Mouse (Mus musculus) liver, embryonic 16.5 days (tissue): ENCODE results near the gene Pparg. TPM values are rescaled to one million over a fixed set of nuclear protein-coding genes. Genes with fewer than 3 reads are reported as not detected.

Source experiments
- ATAC-seq: fragments of 200-750 bp; cut with Nextera tagmentation; 2 replicates; pipeline ENCODE4 v1.8.0; 2017; ENCODE audit warnings: low read depth, mild to moderate bottlenecking, moderate number of reproducible peaks, moderate library complexity
- H3K27ac ChIP-seq: fragments of 300-500 bp; sonication (generic); 2 replicates; pipeline ENCODE4 v1.5.1; 2014; ENCODE audit warnings: mild to moderate bottlenecking, low read length
- H3K27me3 ChIP-seq: fragments of 300-500 bp; sonication (generic); 2 replicates; pipeline ENCODE4 v1.6.1; 2014; ENCODE audit warnings: low read depth, low read length, mixed read lengths; ENCODE audit not compliant: control insufficient read depth, insufficient read depth
- H3K36me3 ChIP-seq: fragments of 300-500 bp; sonication (generic); 2 replicates; pipeline ENCODE4 v1.6.1; 2014; ENCODE audit warnings: mild to moderate bottlenecking; ENCODE audit not compliant: control insufficient read depth, insufficient read depth
- H3K4me1 ChIP-seq: fragments of 300-500 bp; sonication (generic); 2 replicates; pipeline ENCODE4 v1.6.1; 2014; ENCODE audit warnings: low read depth, low read length, mixed read lengths; ENCODE audit not compliant: control insufficient read depth
- H3K4me2 ChIP-seq: fragments of 300-500 bp; sonication (generic); 2 replicates; pipeline ENCODE4 v1.6.1; 2014; ENCODE audit warnings: low read depth, low read length, mixed read lengths
- H3K4me3 ChIP-seq: fragments of 300-500 bp; sonication (generic); 2 replicates; pipeline ENCODE4 v1.5.1; 2014; ENCODE audit warnings: low read depth, mild to moderate bottlenecking, low read length
- H3K9ac ChIP-seq: fragments of 300-500 bp; sonication (generic); 2 replicates; pipeline ENCODE4 v1.6.1; 2014; ENCODE audit warnings: low read depth, low read length
- H3K9me3 ChIP-seq: fragments of 300-500 bp; sonication (generic); replicated peaks from 2 replicates; pipeline ENCODE4 v1.6.1; 2016; ENCODE audit warnings: low read length; ENCODE audit not compliant: control insufficient read depth
- WGBS: fragments of 180-500 bp; shearing (Covaris S2); extraction: QIAGEN DNeasy Blood & Tissue Kit; methylation state at CpG from one replicate; pipeline ENCODE4 v1.1.7; 2014; ENCODE audit not compliant: insufficient replicate concordance; 5-methylcytosine and 5-hydroxymethylcytosine counted together
- polyA plus RNA-seq: library from polyadenylated mRNA; unstranded; fragments of >200 nt; fragmentation: Nextera tagmentation; extraction: Ambion mirVana; gene quantifications from 2 replicates; pipeline ENCODE4 v1.2.1, GENCODE M21; 2015

Pparg gene
- polyA plus RNA-seq, 1 experiment from 2014 or later, result 1.7 TPM

DNA sequence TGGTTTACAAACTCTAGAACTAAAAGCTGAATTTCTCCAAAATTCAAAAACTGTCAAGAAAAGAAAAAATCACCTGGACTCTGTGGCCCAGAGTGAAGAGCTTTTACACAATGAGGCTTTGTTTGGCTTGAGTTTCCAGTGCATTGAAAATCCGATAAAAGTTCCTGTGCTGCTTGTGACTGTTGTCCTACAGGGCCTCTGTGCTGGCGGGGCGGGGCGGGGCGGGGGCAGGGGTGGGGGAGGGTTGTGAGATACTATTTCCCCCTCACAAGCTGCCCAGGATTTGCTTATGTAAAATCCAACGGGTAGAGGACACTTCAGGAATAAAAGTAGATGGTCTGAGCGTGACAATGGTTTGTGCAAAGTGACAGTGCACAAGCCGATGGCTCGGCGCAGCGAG, 16.2 kb upstream of the Pparg start:
- Histone ChIP-seq H3K27ac (no peak overlapping the region; the same call in 1 of the 2 replicates), H3K4me2 (peak overlapping the region; percentile 17; the same call in 1 of the 2 replicates)
- ATAC-seq, result no peak

DNA sequence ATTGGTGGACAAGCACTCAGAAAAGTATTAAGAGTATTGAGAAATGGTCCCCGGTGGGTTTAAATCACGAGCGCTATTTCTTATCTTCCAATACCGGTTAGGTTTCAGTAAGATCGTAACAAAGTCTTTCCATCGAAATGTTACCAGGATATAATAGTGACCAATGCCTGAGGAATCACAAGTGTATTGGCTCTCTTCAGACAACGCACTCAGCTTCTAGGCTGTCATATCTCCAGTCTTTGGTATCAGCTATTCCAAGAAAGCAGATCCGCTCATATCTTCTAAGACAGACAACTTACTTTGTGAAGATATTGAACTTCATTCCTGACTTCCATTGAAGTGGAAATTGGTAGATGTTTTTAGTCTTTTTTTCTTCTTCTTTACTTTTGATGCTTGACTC, 15.7 kb upstream of the Pparg start:
- no peak for ATAC-seq
- H3K9ac ChIP-seq, result no peak overlapping the region
- H3K27ac ChIP-seq, result no peak overlapping the region
- no peaks in the 10 kb centered on the region for H3K9me3 ChIP-seq
- no peaks in the 10 kb centered on the region for H3K27me3 ChIP-seq
- H3K36me3 ChIP-seq, result no peaks in the 10 kb centered on the region
- no peaks in the 10 kb centered on the region; the same call in 1 of the 2 replicates for H3K4me1 ChIP-seq
- no peak overlapping the region for H3K4me3 ChIP-seq
- no peak overlapping the region for H3K4me2 ChIP-seq
- 70% methylated on average over 8 of the region's 8 CpGs for WGBS

More for the DNA sequence above, 16.2 kb upstream of the Pparg start:
- Histone ChIP-seq H3K4me3 (no peak overlapping the region), H3K27me3 (no peaks in the 10 kb centered on the region), H3K4me1 (no peaks in the 10 kb centered on the region; the same call in 1 of the 2 replicates), H3K9me3 (no peaks in the 10 kb centered on the region), H3K9ac (no peak overlapping the region), H3K36me3 (no peaks in the 10 kb centered on the region)
- 40% methylated on average over 11 of the region's 11 CpGs for WGBS

DNA sequence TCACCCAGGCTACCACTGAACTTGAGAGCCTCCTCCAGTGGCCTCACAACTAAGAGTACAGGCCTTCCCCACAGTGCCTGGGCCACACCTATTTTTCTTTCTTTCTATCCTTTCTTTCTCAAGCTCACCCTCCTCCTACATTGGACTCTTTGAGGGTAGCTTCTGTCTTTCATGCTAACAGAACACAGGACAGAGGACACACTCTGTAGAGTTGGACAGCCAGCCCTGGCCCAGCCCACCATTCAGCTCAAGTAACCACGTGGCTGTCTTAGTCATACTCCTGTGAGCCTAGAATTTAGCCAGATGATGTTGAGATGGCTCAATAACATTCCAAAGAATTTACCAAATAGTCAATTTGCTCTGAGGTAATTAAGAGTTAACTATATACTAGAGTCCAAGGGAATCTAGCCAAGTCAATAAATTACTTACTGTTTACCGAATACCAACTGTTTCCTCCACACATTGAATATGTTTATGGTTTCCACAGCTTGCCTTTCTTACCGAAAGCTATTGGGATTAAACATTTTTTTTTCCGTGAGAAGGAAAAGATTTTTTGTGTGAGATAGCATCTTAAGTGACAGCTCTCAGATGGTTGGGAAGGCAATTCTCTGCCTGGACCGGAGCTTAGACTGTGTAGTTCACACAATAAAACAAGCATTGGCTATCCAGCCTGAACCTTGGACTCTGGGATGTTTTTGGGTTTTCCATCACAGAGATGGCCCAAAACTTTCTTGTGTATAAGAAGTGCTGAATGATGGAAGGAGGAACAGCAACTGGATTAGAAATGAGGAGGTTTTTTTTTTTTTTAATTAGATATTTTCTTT, 10.9 kb upstream of the Pparg start:
- no peak overlapping the region for H3K4me2 ChIP-seq
- no peaks in the 10 kb centered on the region for H3K4me1 ChIP-seq
- H3K9ac ChIP-seq, result no peak overlapping the region
- no peak for ATAC-seq
- H3K4me3 ChIP-seq, result no peak overlapping the region
- no peaks in the 10 kb centered on the region for H3K27me3 ChIP-seq
- H3K9me3 ChIP-seq, result no peaks in the 10 kb centered on the region
- WGBS, result 64% methylated on average over 5 of the region's 5 CpGs
- no peak overlapping the region for H3K27ac ChIP-seq
- H3K36me3 ChIP-seq, result no peaks in the 10 kb centered on the region

DNA sequence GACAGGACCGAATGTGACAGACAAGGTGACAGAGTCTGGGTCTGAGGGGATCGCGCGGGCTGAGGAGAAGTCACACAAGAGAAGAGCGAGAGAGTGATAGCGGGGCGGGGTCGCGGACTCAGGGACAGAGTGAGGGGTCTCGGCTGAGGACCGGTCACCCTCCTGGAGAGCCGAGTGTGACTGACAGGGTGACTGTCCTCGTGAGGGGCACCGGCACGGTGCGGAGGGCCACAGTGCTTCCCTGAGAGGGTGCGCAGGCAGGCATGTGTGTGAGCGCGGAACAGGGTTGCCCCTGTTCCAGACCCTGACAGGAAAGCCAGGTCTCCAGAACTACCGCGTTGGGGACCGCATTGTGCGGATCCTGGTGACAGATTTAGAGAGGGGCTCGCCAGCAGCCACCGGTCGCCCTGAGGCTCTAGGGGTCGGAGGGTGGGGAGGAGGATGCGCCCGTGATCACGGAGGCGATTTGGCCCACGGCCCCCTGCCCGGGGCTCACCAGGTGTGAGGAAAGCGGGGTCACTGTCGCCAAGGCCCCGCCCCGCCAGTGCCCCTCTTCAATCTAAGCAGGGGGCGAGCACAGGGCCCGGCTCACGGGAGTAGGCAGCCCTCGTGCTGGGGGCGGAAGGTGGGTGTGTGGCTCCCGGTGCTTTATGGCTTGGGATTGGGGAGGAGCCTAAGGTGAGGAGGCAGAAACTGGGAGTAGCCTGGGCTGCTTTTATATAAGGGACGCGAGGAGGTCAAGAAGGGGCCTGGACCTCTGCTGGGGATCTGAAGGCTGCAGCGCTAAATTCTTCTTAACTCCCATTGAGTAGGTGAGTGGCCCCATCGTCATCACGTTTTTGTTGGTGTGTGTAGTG, 1.1 kb downstream of the Pparg start:
- Histone ChIP-seq H3K9me3 (no peaks in the 10 kb centered on the region), H3K4me3 (peak overlapping the region; percentile 56), H3K36me3 (no peaks in the 10 kb centered on the region), H3K9ac (0 out of 2 replicates have a peak overlapping the region, but pooled peaks have one; percentile 41), H3K4me1 (peaks cover 2% of the 10 kb centered on the region), H3K4me2 (peak overlapping the region; percentile 71), H3K27ac (no peak overlapping the region), H3K27me3 (peaks cover 26% of the 10 kb centered on the region)
- WGBS, result 2% methylated on average over 48 of the region's 48 CpGs
- no peak for ATAC-seq

DNA sequence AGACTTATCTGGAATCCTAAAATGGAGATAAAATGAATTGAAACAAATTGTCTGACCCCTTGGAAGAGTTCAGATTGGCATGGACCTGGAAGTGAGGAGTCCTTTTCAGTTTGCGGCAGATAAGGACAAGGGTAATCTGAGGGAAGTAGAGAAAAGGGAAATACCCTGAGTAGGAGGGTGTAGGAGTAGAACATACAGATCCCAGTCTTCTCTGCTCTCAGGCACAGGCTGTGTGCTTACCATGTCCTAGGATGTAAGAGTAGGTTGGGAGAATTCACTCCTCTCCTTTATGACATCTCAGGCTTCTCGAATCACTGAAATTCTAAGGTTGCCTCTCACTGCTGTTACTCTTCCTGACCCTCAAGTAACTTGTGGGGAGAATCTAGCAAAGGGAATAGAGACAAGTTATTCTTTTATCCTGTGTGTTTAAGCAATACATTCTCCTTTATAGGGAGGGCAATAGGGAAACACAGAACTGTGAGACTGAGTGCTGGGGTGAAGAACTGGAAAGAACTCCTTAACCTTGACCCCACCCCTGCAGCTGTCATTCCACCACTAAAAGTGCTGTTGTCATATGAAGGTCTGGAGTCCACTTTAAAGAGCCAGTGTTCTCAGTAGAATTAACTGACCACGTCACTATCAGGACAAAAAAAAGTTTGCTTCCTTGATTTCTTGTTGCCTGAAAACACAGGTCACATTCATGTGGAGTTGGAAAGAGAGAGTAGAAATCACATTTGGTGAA, 6.3 kb downstream of the Pparg start:
- Histone ChIP-seq H3K9me3 (no peaks in the 10 kb centered on the region), H3K4me2 (no peak overlapping the region), H3K27ac (no peak overlapping the region), H3K4me3 (no peak overlapping the region), H3K9ac (no peak overlapping the region), H3K27me3 (peaks cover 7% of the 10 kb centered on the region), H3K4me1 (peaks cover under 1% of the 10 kb centered on the region), H3K36me3 (no peaks in the 10 kb centered on the region)
- 51% methylated on average over 3 of the region's 3 CpGs for WGBS
- ATAC-seq, result no peak

DNA sequence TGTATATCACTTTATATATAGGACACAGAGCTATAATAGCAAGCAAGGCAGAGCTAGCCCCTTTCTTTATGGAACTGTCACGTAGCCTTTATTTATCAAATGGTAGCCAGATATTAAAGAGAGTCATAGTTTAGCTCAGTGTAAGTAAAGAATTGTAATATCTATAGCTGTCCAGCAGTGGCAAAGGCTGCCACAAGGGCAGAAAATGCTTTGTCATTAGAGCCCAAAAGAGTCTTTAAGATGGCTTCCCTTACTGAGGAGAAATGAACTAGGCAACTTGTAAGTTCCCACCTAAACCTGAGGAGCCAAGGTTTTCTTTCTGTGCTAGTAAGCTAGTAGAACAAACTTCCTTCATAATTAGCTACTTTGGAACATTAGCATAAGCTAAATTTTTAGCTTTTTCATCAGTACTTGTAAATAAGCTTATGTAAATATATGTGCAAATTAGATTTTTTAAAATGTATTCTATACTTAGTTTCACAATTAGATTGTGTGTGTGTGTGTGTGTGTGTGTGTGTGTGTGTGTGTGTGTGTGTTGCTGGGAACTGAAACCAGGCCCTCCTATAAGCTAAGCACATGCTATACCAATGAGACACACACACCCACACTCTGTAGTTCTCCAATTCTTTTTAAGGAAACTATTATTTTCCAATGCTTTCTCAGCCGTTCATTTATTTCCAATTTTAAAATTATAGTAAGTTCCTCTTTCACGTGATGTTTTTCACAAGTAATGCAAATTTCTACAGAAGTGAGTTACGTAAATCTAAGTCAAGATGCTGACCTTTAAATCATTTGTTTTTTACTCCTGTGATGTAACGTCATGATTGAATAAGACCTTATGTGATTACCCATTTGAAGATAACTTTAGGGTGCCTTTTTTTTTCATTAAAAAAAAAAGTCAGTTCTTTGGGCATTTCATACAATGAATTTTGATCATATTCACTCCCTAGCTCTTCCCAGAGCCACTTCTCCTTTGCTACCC, 14.4 kb downstream of the Pparg start:
- ATAC-seq, result no peak
- 48% methylated on average over 5 of the region's 5 CpGs for WGBS
- Histone ChIP-seq H3K4me2 (no peak overlapping the region), H3K9me3 (no peaks in the 10 kb centered on the region), H3K27ac (no peak overlapping the region), H3K27me3 (no peaks in the 10 kb centered on the region), H3K9ac (no peak overlapping the region), H3K4me1 (no peaks in the 10 kb centered on the region), H3K4me3 (no peak overlapping the region), H3K36me3 (no peaks in the 10 kb centered on the region)

DNA sequence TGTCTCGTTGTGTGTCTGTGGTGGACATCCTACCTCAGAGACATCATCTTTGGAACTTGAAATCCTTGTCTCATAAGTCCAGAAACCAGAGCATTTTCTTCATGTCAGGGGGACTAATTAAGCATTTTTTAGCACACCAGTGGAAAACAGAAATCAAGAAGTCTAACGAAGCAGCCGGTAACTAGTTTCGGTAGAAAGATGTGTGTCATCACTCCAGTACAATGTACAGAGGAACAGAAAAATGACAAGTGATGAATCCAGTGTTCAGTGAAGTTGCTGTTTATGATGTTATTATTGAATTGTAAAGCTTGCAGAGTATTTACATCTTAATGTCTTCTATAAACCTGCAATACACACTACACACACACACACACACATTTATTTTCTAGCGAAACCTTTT, 19.8 kb downstream of the Pparg start:
- H3K27ac ChIP-seq, result no peak overlapping the region
- H3K9ac ChIP-seq, result no peak overlapping the region
- no peaks in the 10 kb centered on the region for H3K27me3 ChIP-seq
- no peak for ATAC-seq
- H3K4me3 ChIP-seq, result no peak overlapping the region
- H3K4me1 ChIP-seq, result no peaks in the 10 kb centered on the region
- H3K9me3 ChIP-seq, result no peaks in the 10 kb centered on the region
- no peaks in the 10 kb centered on the region for H3K36me3 ChIP-seq
- H3K4me2 ChIP-seq, result no peak overlapping the region
- WGBS, result 49% methylated on average over 5 of the region's 5 CpGs

DNA sequence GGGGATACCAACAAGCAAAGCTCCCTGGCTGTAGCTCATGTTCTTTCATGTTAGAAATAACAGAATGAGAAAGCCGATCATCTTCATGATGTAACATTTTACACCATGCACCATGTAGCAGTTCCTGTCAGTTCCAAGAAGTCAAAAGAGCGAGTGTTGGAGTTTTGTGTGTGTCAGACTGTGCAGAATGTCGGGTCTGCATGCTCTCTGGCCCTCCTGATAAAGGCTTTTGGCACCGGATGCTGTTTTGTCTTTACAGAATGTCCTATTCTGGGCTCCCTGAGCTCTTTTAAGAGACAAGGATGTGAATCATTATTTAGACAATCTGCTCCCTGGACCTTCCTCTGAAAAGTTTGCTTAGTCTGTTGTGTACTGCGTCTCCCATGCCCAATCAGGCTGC, 22.0 kb downstream of the Pparg start:
- ATAC-seq, result peak; percentile 37; the same call in 1 of the 2 replicates
- no peak overlapping the region for H3K27ac ChIP-seq
- H3K9me3 ChIP-seq, result no peaks in the 10 kb centered on the region
- H3K9ac ChIP-seq, result no peak overlapping the region
- H3K4me3 ChIP-seq, result no peak overlapping the region
- H3K36me3 ChIP-seq, result no peaks in the 10 kb centered on the region
- no peak overlapping the region for H3K4me2 ChIP-seq
- 46% methylated on average over 5 of the region's 5 CpGs for WGBS
- H3K27me3 ChIP-seq, result no peaks in the 10 kb centered on the region
- H3K4me1 ChIP-seq, result no peaks in the 10 kb centered on the region
